Mouse (Mus musculus): ENCODE measurements around the gene Sugct. TPM values are rescaled to one million over a fixed set of nuclear protein-coding genes. Genes with fewer than 3 reads are reported as not detected.

Sugct gene
- total and polyA plus RNA-seq, 3 experiments, result 1.0 to 3.0 TPM; not detected in 1

GRCm38 (mm10) chr13:17581684-17582083 is 113.7 kb downstream of the Sugct start:
- H3K36me3 ChIP-seq (ENCODE audit: control insufficient read depth in 1 of 2, insufficient read depth in 2 of 2, low read length in 2 of 2), result no peaks in the 10 kb centered on the region
- H3K79me2 ChIP-seq (ENCODE audit: control insufficient read depth, insufficient read depth, low read length, poor library complexity), result no peaks in the 10 kb centered on the region
- H3K9me3 ChIP-seq (replicated peaks; ENCODE audit: insufficient read depth, low read length), result no peaks in the 10 kb centered on the region
- H3K27me3 ChIP-seq (ENCODE audit: control insufficient read depth in 1 of 2, insufficient read depth in 2 of 2, low read length in 2 of 2), result no peaks in the 10 kb centered on the region; a peak in 1 of 4 replicates
- no peaks in the 10 kb centered on the region for H3K4me1 ChIP-seq (ENCODE audit: control insufficient read depth in 1 of 2, insufficient read depth in 2 of 2, low read length in 2 of 2)
- H3K4me3 ChIP-seq (ENCODE audit: control insufficient read depth in 1 of 2, insufficient read depth in 1 of 2, low read depth in 2 of 2, low read length in 2 of 2), result no peak overlapping the region
- DNase-seq (ENCODE audit: low read depth, low spot score), result peak; percentile 16
- TF ChIP-seq NRF1 (IDR thresholded peaks at IDR 0.05; ENCODE audit: insufficient read depth, low read depth, low read length, poor library complexity, severe bottlenecking), result no peak
- TF ChIP-seq MYB (IDR thresholded peaks at IDR 0.05; ENCODE audit: low read depth, low read length), result no peak
- TF ChIP-seq EP300 (IDR thresholded peaks at IDR 0.05; ENCODE audit: low read depth in 1 of 2, low read length in 2 of 2), result no peak
- TF ChIP-seq RCOR1 (IDR thresholded peaks at IDR 0.05; ENCODE audit: low read depth, low read length), result no peak
- no peak for TF ChIP-seq UBTF (IDR thresholded peaks at IDR 0.05; ENCODE audit: borderline replicate concordance, insufficient read depth, low read depth, low read length)
- no peak for TF ChIP-seq ZKSCAN1 (IDR thresholded peaks at IDR 0.05; ENCODE audit: low read depth, low read length)
- no peak for TF ChIP-seq MEF2A (IDR thresholded peaks at IDR 0.05; ENCODE audit: extremely low read depth, insufficient replicate concordance, low read depth, low read length, poor library complexity, severe bottlenecking)
- peak; percentile 23 for TF ChIP-seq RAD21 (IDR thresholded peaks at IDR 0.05; ENCODE audit: low read depth, low read length)
- TF ChIP-seq MAX (IDR thresholded peaks at IDR 0.05; ENCODE audit: low read length), result no peak
- peak; percentile 22; the same call in 1 of the 2 replicates for TF ChIP-seq SMC3 (IDR thresholded peaks at IDR 0.05; ENCODE audit: low read depth, low read length)
- TF ChIP-seq CTCF (IDR thresholded peaks at IDR 0.05 in 2 of 3, conservative IDR thresholded peaks at IDR 0.05 in 1 of 3; ENCODE audit: control insufficient read depth in 1 of 3, insufficient read depth in 1 of 3, low read depth in 2 of 3, low read length in 3 of 3, poor library complexity in 1 of 3, severe bottlenecking in 1 of 3), result peak in 2 of 3 experiments; percentile 29 to 30; a peak in 3 of 6 replicates
- TF ChIP-seq ELF1 (IDR thresholded peaks at IDR 0.05; ENCODE audit: low read depth, low read length), result no peak
- TF ChIP-seq ZMIZ1 (IDR thresholded peaks at IDR 0.05; ENCODE audit: low read depth, low read length), result no peak
- TF ChIP-seq USF1 (IDR thresholded peaks at IDR 0.05; ENCODE audit: low read depth, low read length), result no peak
- no peak for TF ChIP-seq SIN3A (IDR thresholded peaks at IDR 0.05; ENCODE audit: low read length)
- no peak for TF ChIP-seq CHD1 (IDR thresholded peaks at IDR 0.05; ENCODE audit: low read depth, low read length)
- no peak for TF ChIP-seq MXI1 (IDR thresholded peaks at IDR 0.05; ENCODE audit: low read depth, low read length)
- TF ChIP-seq TCF12 (IDR thresholded peaks at IDR 0.05; ENCODE audit: low read depth, low read length), result no peak
- TF ChIP-seq TAL1 (IDR thresholded peaks at IDR 0.05; ENCODE audit: low read length), result no peak
- no peak for TF ChIP-seq BHLHE40 (IDR thresholded peaks at IDR 0.05; ENCODE audit: borderline replicate concordance, low read depth, low read length)
- no peak for TF ChIP-seq ETS1 (IDR thresholded peaks at IDR 0.05; ENCODE audit: low read depth, low read length)
- TF ChIP-seq KAT2A (conservative IDR thresholded peaks at IDR 0.05; ENCODE audit: low read depth, low read length), result no peak
- TF ChIP-seq POLR2AphosphoS5 (IDR thresholded peaks at IDR 0.05; ENCODE audit: borderline replicate concordance, low read depth, low read length), result no peak
- 0 out of 2 replicates have a peak, but pooled peaks have one; percentile 6 for TF ChIP-seq ZC3H11A (IDR thresholded peaks at IDR 0.05; ENCODE audit: low read depth, low read length)
- no peak for TF ChIP-seq HCFC1 (IDR thresholded peaks at IDR 0.05; ENCODE audit: low read depth, low read length)
- no peak overlapping the region for H3K9ac ChIP-seq (ENCODE audit: control insufficient read depth, low read depth, low read length, poor library complexity, severe bottlenecking)
- H3K27ac ChIP-seq (ENCODE audit: control insufficient read depth, low read depth, low read length), result no peak overlapping the region
